Mouse (Mus musculus) liver, adult 2 months (tissue): Measurements from ENCODE around the gene Helz.

Experiments
- CTCF ChIP-seq: fragments of 200-500 bp; IDR thresholded peaks from 2 replicates; pipeline ENCODE4 v1.5.1; 2011; ENCODE audit warnings: low read depth, low read length, control low read depth
- POLR2A ChIP-seq: fragments of 200-500 bp; IDR thresholded peaks from 2 replicates; pipeline ENCODE4 v1.6.1; 2011; ENCODE audit warnings: low read length, control low read depth; ENCODE audit not compliant: insufficient read depth; ENCODE audit errors: extremely low read depth

DNA sequence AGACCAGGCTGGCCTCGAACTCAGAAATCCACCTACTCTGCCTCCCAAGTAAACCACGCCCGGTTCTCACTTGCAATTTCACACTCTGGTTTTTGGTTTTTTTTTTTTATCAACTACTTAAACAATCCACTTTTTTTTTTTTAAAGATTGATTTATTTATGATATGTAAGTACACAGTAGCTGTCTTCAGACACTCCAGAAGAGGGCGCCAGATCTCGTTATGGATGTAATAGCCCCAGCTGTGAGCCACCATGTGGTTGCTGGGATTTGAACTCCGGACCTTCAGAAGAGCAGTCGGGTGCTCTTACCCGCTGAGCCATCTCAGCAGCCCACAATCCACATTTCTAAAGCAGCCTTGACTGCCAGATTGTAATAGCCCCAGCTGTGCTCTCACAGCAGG lies 44.9 kb upstream of the Helz start:
- TF ChIP-seq CTCF (peak; percentile 19; the same call in 1 of the 2 replicates), POLR2A (no peak)
